Comparison of ENCODE assay signal across 9 mouse cellular contexts in the genomic region with DNA sequence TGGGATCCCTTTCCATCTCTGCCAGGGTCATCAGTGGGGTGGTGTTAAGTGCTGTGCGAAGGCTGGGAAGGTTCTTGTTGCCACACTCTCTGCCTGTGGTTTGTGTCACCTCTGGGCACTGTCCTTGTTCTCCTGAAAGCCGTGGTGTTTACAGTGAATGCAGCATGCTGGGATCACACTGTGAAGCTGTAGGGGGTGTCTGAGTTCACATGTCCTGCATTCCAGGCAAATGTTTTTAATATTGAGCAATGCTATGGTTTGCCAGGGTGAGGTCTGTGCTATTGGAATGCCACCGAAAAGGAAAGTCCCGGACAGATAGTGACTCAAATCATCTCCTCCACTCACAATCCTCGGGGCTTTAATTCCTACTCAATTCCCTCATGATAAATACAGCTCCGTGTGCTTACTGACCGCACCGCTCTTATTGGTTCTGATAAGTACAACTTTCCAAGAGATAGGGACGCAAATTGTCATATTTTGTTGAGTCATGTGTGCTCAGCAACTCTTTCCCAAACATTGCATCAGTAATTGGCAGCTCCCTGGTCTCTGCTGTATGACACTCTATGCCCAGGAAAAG.
DNase-seq lines count a peak whose midpoint lies in the region; ATAC-seq lines count a peak whose summit lies in the region.
"Had no signal": no experiment of that assay in that cellular context is flagged by ENCODE, and none has a peak within 500 bp of the region (broad histone marks: within the 10 kb centered on the region; RNA-seq: fewer than 3 reads in every experiment).

No protein-coding gene starts in this region.

- H3K4me2 ChIP-seq in hindbrain, embryonic 14.5 days (replicated peaks): no peak overlapping the region
- peak overlapping the region; percentile 57 for H3K4me2 ChIP-seq in heart, embryonic 16.5 days (ENCODE audit: low read depth, low read length)
- no peak overlapping the region for H3K4me2 ChIP-seq in hindbrain, embryonic 16.5 days (ENCODE audit: low read length)
- H3K4me2 ChIP-seq: hindbrain, embryonic 15.5 days had no signal

- ATAC-seq in hindbrain, embryonic 14.5 days (ENCODE audit: low FRiP score): no peak
- ATAC-seq in heart, embryonic 16.5 days (replicated peaks; ENCODE audit: extremely low read depth, insufficient read depth, low FRiP score): peak; percentile 64
- ATAC-seq in hindbrain, embryonic 16.5 days: no peak
- no peak for ATAC-seq in cerebellum, adult (ENCODE audit: insufficient number of reproducible peaks, low FRiP score, low TSS enrichment)

- no peaks in the 10 kb centered on the region for H3K9me3 ChIP-seq in hindbrain, embryonic 10.5 days
- H3K9me3 ChIP-seq in hindbrain, embryonic 14.5 days (ENCODE audit: control insufficient read depth, low read length): no peaks in the 10 kb centered on the region
- H3K9me3 ChIP-seq in heart, embryonic 16.5 days (replicated peaks; ENCODE audit: control insufficient read depth, low read length): no peaks in the 10 kb centered on the region
- H3K9me3 ChIP-seq in hindbrain, embryonic 16.5 days (ENCODE audit: control insufficient read depth, low read length): no peaks in the 10 kb centered on the region
- H3K9me3 ChIP-seq: hindbrain, embryonic 15.5 days had no signal

- H3K27me3 ChIP-seq in hindbrain, embryonic 10.5 days (ENCODE audit: insufficient read depth, poor library complexity, severe bottlenecking): no peaks in the 10 kb centered on the region
- H3K27me3 ChIP-seq in hindbrain, embryonic 14.5 days (ENCODE audit: control insufficient read depth, insufficient read depth, low read length): no peaks in the 10 kb centered on the region
- no peaks in the 10 kb centered on the region for H3K27me3 ChIP-seq in heart, embryonic 16.5 days (ENCODE audit: control insufficient read depth, insufficient read depth, low read length)
- H3K27me3 ChIP-seq in hindbrain, embryonic 16.5 days (replicated peaks; ENCODE audit: control insufficient read depth, insufficient read depth, low read length): no peaks in the 10 kb centered on the region
- H3K27me3 ChIP-seq: hindbrain, embryonic 15.5 days had no signal

- peaks cover 17% of the 10 kb centered on the region for H3K4me1 ChIP-seq in hindbrain, embryonic 10.5 days (replicated peaks)
- 0 out of 2 replicates have a peak, but pooled peaks cover 3% of the 10 kb centered on the region for H3K4me1 ChIP-seq in hindbrain, embryonic 14.5 days (replicated peaks; ENCODE audit: control insufficient read depth, insufficient read depth, low read length)
- H3K4me1 ChIP-seq in heart, embryonic 16.5 days (ENCODE audit: control insufficient read depth, insufficient read depth, low read length): peaks cover 12% of the 10 kb centered on the region
- no peaks in the 10 kb centered on the region for H3K4me1 ChIP-seq in hindbrain, embryonic 16.5 days (ENCODE audit: control insufficient read depth, insufficient read depth, low read depth, low read length)

- H3K27ac ChIP-seq in hindbrain, embryonic 10.5 days: no peak overlapping the region
- H3K27ac ChIP-seq in hindbrain, embryonic 14.5 days: no peak overlapping the region
- H3K27ac ChIP-seq in heart, embryonic 16.5 days (ENCODE audit: low read length): peak overlapping the region; percentile 79
- no peak overlapping the region for H3K27ac ChIP-seq in hindbrain, embryonic 16.5 days (ENCODE audit: low read depth, low read length)
- H3K27ac ChIP-seq: hindbrain, embryonic 15.5 days had no signal

- WGBS in hindbrain, embryonic 10.5 days: 58% methylated on average over 9 of the region's 9 CpGs
- WGBS in hindbrain, embryonic 14.5 days: 56% methylated on average over 9 of the region's 9 CpGs
- 8% methylated on average over 9 of the region's 9 CpGs for WGBS in heart, embryonic 16.5 days
- 51% methylated on average over 9 of the region's 9 CpGs for WGBS in hindbrain, embryonic 16.5 days

- DNase-seq in hindbrain, embryonic 10.5 days (ENCODE audit: low spot score): peak; percentile 25
- no peak for DNase-seq in hindbrain, embryonic 14.5 days (ENCODE audit: low spot score)
- peak; percentile 14 for DNase-seq in embryo, embryonic 9.5 days (ENCODE audit: extremely low spot score)
- peak; percentile 29 to 45 for DNase-seq in lung, adult 18-20 months
- peak; percentile 20 for DNase-seq in urinary bladder, postnatal 14 days (ENCODE audit: low spot score)

- no peaks in the 10 kb centered on the region for H3K36me3 ChIP-seq in hindbrain, embryonic 10.5 days
- no peaks in the 10 kb centered on the region for H3K36me3 ChIP-seq in hindbrain, embryonic 14.5 days (replicated peaks; ENCODE audit: control insufficient read depth, insufficient read depth)
- no peaks in the 10 kb centered on the region for H3K36me3 ChIP-seq in heart, embryonic 16.5 days (ENCODE audit: control insufficient read depth, insufficient read depth)
- H3K36me3 ChIP-seq in hindbrain, embryonic 16.5 days (ENCODE audit: control insufficient read depth, insufficient read depth, low read length): no peaks in the 10 kb centered on the region
- H3K36me3 ChIP-seq: hindbrain, embryonic 15.5 days had no signal

- no peak overlapping the region for H3K9ac ChIP-seq in hindbrain, embryonic 14.5 days
- peak overlapping the region; percentile 62 for H3K9ac ChIP-seq in heart, embryonic 16.5 days (ENCODE audit: low read length)
- no peak overlapping the region for H3K9ac ChIP-seq in hindbrain, embryonic 16.5 days (ENCODE audit: low read depth, low read length)
- H3K9ac ChIP-seq: hindbrain, embryonic 15.5 days had no signal

- H3K4me3 ChIP-seq in hindbrain, embryonic 10.5 days: no peak overlapping the region
- no peak overlapping the region for H3K4me3 ChIP-seq in hindbrain, embryonic 14.5 days (replicated peaks; ENCODE audit: low read length)
- H3K4me3 ChIP-seq in heart, embryonic 16.5 days (ENCODE audit: low read length): peak overlapping the region; percentile 34
- H3K4me3 ChIP-seq in hindbrain, embryonic 16.5 days (ENCODE audit: low read length): no peak overlapping the region
- H3K4me3 ChIP-seq: hindbrain, embryonic 15.5 days had no signal
